Mouse (Mus musculus) urinary bladder, postnatal 4 days (tissue): ENCODE results near the gene Nsfl1c.

Experiments
- DNase-seq, 2 experiments: peaks; one replicate each; pipeline ENCODE4 v3.0.0; 2021 to 2022; ENCODE audit warnings: low spot score in 2 of 2

Nsfl1c gene

DNA sequence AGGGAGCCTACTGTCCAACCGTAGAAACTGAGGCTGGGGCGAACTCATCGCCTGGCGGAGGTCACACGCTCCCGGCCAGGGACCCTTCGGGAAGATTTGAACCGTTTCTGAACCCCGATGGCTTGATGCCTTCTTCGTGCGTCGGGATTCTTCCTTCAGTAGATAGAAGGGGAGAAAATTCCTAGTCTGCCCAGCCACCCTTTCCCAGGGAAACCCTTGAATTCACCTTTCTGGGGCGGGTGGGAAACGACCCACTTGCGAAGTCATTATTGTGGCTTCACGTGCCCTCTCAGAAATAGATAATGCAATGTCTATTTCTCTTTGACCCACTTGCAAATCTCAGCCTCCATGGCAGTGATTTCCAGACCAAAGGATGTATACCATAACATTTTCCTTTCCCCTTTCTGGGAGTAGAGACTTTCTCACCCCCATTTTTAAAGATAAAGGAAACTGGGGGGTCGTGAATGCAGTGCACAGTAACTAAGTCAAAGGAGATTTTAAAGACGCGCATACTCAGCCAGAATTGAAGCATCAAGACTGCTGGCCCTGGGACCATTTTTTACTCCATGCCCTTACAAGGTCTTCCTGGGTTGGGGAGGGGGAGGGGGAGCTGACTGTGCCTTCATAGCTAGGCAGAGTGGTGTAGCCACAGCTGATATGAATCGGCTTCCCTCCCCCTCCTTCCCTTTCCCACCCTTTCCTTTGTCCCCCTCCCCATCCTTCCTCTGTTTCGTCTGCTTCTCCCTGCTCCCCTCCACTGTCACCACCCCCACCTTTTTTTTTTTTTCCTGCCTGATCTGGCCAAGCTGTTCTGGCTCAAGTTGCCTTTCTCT lies 49.3 kb downstream of the Nsfl1c start:
- no peak for DNase-seq

DNA sequence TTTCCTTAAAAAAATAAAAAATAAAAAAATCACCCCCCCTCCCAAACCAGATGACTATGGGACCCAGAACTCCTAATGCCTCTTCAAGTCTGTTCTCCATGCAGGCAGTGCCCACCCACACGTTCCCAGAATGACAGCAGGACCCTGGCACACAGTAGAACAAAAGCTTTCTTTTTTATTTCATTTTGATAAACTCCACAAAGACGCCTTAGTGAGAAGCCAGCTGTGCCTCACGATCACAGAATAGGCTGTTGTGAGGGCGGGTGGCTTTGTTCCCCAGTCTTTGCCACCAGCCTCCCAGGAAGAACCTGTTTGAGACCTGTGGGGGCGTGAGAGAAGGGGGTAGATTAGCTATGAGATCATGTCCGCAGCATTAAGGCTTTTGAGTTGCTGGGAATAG lies 50.7 kb downstream of the Nsfl1c start:
- no peak for DNase-seq

DNA sequence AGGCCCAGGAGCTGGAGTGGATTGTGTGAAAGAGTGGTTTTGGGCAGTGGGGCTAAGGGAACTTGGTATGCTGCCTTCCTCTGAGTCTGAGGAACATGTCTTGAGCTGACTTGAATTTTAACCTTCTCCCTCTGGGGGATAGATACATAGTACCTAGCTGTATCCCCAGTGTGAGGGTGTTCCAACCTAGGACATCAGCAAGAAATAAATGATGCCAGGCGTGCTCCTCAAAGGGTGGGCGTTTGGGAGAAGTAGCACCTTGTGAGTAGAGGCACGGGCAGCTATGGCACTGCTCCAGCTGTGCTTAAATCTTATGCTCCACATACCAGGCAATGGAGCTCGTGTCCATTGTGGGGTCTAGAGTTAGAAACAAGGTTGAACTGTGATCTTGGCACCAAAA lies 52.6 kb downstream of the Nsfl1c start:
- no peak for DNase-seq

DNA sequence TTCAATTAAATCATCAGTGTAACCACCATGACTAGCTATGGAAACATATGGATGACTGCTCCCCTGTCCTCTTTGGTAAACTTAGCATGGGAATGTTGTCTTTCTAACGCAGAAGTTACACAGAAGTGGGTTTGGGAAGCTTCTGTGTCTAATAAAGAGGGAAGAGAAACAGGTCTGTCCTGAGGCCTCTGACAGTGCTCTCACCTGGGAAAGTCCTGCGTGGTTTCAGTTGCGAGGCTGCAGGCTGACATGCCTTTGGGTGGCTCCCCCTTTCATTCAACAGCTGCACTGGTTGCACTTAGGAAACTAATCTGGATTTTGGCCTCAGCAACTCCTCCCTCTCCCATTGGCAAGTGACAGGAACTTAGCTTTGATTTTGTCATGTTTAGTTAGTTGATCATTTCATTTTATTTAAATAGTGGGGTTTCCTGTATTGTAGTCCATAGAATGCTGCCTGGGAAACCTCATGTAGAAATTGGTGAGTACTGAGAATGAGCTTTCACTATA lies 55.7 kb downstream of the Nsfl1c start:
- no peak for DNase-seq
